Mouse (Mus musculus) right cerebral cortex, postnatal 14 days (tissue): ENCODE measurements around the gene Dst.

Experiments used
- DNase-seq: peaks from one replicate; pipeline ENCODE4 v3.0.0; 2022

The Dst gene

DNA sequence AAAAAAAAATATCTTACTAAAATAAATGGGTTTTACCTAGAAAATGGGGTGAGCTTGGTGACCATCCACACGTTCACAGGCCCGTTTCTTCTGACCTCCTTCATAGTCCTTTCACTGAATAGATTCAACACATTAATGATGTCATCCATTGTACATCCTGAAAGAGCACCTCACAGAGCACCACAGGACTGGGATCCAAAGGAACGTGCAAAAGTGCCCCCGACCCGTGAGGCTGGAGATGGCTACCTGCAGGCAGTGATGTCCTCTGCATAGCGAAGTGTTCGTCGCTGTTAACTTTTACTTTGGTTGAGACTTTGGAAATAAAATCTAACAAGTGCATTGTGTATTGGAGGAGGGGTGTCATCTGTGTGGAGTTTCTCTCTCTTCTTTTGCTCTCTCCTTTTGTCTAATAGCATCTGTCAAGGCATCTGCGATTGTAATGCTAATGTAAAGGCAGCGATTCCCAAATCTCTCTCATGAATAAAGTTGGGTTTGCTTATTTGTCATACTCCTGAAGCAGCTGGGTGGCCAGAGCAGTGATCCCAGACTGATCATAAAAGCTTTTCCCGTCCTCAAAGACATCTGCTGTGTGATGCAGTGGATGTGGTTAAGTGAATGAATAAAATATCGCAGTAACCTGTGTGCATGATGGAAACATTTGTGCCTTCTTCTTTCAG, 275.4 kb downstream of the Dst start:
- DNase-seq, result no peak

GRCm38 (mm10) chr1:34184266-34184665, 276.2 kb downstream of the Dst start:
- no peak for DNase-seq

DNA sequence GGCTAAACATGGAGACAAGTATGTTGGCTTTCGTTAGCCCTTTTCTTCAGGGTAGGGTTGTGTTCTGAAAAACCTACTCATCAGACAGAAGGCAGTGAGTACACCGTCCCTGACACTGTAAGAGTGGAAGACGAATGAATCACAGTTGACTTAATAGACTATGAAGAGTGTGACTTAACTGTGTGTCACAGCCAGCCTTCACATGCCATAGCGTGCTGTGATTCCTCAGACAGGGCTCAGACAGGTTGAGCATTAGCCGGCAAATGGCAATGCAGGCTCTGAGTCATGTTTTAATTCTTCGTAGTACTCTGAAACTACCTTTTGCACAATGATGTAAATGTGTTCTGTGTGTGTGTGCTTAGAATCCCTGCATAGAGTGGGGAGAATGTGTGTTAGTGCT, 278.0 kb downstream of the Dst start:
- no peak for DNase-seq

DNA sequence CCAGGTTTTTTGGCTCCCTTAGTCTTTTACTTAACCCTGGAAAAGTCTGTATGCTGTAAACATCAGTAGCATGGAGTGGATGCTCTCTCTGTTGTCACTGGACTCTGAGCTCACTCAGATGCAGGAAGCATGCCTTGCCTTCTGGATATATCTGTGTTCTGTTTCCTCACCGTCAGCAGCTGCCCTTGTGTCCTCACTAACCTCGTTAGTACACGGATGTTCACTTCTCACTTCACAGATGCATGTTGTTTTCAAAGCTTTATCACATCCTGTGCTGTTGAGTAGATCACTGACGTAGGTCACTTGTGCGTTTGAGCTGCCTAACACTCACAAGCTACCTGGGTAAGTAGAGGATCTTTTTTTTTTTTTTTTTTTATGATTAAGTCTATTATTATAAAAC, 279.5 kb downstream of the Dst start:
- DNase-seq, result no peak

DNA sequence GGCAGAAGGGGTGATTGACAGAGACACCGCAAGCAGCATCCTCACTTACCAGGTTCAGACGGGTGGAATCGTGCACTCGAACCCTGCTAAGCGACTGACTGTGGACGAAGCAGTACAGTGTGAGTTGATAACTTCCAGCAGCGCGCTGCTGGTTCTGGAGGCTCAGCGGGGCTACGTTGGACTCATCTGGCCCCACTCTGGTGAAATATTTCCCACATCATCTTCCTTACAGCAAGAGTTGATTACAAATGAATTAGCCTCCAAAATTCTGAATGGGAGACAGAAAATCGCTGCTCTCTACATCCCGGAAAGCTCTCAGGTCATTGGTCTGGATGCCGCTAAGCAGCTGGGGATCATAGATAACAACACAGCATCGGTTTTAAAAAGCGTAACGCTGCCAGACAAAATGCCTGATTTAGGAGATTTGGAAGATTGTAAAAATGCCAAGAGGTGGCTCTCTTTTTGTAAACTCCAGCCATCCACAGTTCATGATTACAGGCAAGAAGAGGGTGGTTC, 280.8 kb downstream of the Dst start:
- no peak for DNase-seq

GRCm38 (mm10) chr1:34189318-34189717, 281.3 kb downstream of the Dst start:
- no peak for DNase-seq

GRCm38 (mm10) chr1:34189970-34190369, 281.9 kb downstream of the Dst start:
- DNase-seq, result peak; percentile 67

DNA sequence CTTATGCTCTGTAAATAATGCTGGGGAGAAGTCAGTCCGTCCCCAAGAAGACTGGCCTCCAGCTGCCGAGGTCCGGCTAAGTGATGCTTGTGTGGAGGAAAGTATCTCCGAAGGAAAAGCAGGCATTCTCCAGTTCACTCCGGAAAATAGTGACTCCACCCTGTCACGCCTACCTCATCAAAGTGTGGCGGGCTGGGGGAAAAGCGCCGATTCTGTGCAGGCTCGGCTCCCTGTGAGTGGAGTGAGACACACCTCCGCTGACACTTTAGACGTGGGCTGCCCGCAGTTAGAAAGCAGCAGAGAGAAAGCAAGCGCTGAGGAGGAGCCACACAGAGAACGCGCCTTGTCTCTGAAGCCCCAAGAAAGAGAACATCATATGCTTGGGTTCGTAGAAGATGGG, 284.1 kb downstream of the Dst start:
- DNase-seq, result no peak

DNA sequence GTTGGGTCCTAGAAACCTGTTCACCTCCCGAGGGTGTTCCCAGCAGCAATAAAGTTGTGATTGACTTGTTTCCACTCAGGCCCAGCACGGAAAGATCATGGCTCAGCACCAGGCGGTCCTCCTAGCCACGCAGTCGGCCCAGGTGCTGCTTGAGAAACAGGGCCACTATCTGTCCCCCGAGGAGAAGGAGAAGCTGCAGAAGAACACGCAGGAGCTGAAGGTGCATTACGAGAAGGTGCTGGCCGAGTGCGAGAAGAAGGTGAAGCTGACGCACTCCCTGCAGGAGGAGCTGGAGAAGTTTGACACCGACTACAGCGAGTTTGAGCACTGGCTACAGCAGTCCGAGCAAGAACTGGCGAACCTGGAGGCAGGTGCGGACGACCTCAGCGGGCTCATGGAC, 292.8 kb downstream of the Dst start:
- DNase-seq, result no peak

- DNase-seq, result no peak
These were observed 293.5 kb downstream of the Dst start for GRCm38 (mm10) chr1:34201483-34201882.

- no peak for DNase-seq
These were observed 303.7 kb downstream of the Dst start for GRCm38 (mm10) chr1:34211704-34212103.

- no peak for DNase-seq
These were observed 308.4 kb downstream of the Dst start for GRCm38 (mm10) chr1:34216456-34216855.

- peak; percentile 78 for DNase-seq
These were observed 310.3 kb downstream of the Dst start for GRCm38 (mm10) chr1:34218323-34218722.

DNA sequence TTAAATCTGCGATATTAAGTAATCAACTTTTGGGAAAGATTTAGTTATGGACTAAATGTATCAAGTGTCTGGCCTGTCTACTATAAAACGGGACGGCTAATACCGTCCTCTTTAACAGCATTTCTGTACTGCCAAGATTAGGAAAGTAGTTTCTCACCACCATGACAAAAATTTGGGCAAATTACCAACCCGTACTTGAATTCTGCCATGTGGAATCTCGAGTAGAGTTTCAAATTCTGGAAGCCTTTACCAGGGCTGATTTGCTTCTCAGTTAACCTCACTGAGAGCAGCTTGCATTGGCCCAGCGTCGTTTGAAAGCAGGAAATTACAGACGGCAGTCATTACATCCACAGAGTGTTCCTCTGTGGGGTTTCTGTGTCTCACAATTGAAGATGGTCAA, 310.8 kb downstream of the Dst start:
- DNase-seq, result no peak

DNA sequence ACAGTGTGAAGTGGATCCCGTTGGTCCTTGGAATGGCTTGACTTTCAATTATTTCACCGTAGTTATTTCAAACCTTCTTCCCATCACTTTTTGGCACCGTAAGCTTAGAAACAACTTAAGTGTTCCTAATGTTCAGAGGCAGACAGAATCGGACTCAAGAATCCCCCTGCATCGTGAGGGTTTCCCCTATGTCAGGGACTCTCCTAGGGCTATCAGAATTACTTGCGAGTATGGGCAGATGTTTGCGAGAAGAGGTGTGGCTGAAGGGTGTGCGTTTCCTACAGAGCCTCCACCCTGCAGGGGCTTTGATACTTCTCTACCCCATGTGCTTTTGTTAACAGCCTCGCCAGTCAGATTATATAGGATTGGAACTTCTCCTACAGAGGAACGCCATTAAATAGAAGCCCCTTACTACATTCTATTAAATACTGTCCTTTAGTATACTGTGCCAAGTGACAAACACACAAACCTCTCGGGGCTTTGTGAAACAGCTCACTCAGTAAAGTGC, 312.1 kb downstream of the Dst start:
- no peak for DNase-seq

GRCm38 (mm10) chr1:34223866-34224265, 315.8 kb downstream of the Dst start:
- no peak for DNase-seq

- DNase-seq, result no peak
These were observed 319.7 kb downstream of the Dst start for GRCm38 (mm10) chr1:34227676-34228075.

DNA sequence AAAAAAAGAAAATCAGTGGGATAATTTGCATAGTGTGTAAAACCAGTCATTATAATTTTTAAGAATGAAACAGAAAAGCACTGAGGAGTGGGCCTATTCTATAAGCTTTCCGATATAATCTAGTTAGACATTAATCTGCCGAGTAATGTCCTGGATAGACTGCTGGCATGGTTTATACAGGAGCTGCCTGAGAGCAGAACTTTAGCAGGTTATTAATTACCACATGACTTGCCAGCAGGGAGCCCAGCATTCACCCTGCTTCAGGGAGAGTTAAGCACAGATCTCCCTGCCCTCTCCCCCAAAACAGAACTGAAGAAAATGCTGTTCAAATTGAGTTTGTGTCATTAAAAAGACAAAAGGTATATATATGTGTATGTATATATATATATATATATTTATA, 323.0 kb downstream of the Dst start:
- no peak for DNase-seq

DNA sequence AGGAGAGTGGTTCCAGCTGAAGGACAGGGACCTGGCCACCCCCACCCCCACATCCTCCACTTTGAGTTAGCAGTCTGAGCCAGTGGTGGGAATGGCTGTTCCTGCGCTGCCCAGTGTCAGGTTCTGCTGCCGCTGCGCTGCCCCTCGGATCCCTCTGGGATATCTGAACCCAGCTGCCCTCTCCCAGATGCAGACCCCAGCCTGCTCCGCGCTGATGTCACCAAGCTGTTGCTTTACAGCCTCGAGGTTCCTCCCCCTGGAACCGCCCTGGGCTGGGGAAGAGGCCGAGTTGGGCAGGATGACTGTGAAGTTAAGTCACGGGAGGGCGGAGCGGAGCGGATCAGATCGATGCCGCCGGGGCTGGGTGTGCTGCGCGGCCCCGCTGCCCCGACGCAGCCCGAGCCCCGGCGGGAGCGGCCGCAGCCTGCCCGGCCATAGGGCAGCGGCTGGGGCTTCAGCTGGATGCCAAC, 328.3 kb downstream of the Dst start:
- no peak for DNase-seq

DNA sequence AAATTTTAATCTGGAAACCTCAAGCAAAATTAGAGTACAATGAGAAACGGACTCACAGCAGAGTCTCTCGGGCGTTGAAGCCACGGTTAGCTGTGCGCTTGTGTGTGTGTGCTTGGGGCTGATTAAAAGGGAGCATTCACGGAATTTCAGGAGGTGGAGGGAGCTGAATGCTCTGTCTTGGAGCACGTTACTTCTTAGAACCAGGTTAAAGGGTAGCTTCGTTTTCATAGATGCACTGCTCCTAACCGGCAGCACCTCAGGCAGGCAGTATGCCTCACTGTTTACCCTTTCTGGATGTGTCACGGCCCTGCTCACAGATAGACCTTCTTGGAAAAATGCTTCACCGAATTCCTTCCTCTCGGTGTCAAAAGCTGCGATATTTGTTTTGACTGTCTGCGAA, 329.2 kb downstream of the Dst start:
- DNase-seq, result no peak

DNA sequence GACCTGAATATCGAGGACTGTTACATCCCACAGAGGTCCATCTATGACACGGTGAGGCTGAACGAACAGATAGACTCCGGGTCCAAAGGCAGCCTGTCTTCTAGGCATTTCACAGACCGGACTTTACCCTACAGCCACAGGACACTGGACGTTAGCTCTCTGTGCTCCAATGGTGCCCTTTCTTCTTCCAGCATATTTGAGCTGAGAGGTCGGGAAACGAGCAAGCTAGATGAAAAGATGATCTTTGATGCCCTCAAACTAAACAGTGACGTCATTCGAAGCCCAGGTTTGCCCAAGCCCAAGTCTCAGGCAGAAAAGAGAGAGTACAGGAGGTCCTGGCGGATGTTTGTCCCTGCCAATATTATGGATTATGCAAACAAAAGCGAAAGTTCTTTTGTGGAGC, 329.7 kb downstream of the Dst start:
- no peak for DNase-seq

GRCm38 (mm10) chr1:34238231-34238630, 330.2 kb downstream of the Dst start:
- DNase-seq, result no peak

DNA sequence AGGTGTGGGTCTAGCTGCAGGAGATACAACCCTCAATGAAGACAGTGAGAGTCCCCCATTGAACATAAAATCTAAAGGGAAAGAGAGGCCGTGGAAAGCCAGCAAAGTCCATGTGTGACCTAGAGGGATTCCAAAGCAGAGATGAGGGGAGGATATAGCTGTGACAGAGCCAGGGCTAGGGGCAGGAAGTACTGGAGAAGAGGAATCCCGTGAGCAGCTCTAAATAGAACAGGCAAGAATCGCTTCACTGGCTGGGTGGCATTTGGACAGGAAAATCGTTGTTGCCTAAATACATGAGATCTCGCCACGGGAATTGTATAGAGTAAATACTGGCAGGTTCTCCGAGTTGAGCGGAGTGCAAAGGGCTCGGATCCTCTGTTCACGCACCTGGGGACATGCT, 336.7 kb downstream of the Dst start:
- DNase-seq, result no peak

- DNase-seq, result no peak
These were observed 338.1 kb downstream of the Dst start for GRCm38 (mm10) chr1:34245951-34246641.
